Mouse (Mus musculus) neutrophil, adult 5-6 weeks (primary cell): ENCODE data around the gene Odf2l. TPM values are rescaled to one million over a fixed set of nuclear protein-coding genes. Genes with fewer than 3 reads are reported as not detected.

Experiments
- ATAC-seq: fragments of 151-379, 151-347 bp; 2 replicates; pipeline ENCODE4 v1.8.0; 2017; ENCODE audit warnings: mild to moderate bottlenecking, moderate TSS enrichment; ENCODE audit not compliant: insufficient number of reproducible peaks, poor library complexity, low FRiP score, severe bottlenecking; ENCODE audit errors: extremely low read depth
- total RNA-seq: library from RNA; stranded (forward); fragments of 200-1000 nt; gene quantifications from 2 replicates; pipeline ENCODE4 v1.2.3, GENCODE M21; 2017

Gene Odf2l
- total RNA-seq, 1 experiment from 2014 or later: 22.7 TPM

GRCm38 (mm10) chr3:145129356-145129755 lies 11.0 kb downstream of the Odf2l start:
- no peak for ATAC-seq

DNA sequence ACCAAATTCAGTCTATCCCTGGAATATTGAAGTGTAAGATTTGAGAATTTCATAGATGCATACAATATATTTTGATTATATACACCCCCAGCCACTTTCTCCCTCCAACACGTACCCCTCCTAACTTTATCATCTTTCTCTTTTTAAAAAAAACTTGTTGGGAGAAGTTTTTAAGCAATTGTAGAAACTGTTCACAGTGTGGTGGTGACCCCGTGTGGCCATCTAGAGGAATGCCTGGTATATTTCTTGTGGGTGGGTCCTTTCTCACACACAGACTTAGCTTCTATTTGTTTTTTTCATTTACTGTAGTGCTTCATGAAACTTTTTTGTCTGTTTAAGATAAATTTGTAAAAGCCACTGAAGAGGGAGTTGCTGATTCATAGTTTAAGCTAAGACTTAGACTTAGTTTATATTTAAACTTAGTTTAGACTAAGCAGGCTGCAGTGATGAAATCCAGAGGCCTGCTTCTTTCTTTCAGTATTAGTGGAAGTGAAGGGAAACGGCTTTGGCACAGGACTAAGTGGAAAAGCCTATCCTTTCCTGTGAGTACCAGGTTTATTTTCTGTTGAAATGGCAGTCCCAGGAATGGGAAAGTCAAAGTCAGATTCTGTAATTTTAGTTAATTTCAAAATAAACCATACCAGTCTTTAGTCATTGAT lies 13.0 kb downstream of the Odf2l start:
- peak; percentile 71; the same call in 1 of the 2 replicates for ATAC-seq

- no peak for ATAC-seq
Observed at GRCm38 (mm10) chr3:145140236-145140635, 21.8 kb downstream of the Odf2l start.

GRCm38 (mm10) chr3:145142925-145143324 lies 24.5 kb downstream of the Odf2l start:
- ATAC-seq: no peak

DNA sequence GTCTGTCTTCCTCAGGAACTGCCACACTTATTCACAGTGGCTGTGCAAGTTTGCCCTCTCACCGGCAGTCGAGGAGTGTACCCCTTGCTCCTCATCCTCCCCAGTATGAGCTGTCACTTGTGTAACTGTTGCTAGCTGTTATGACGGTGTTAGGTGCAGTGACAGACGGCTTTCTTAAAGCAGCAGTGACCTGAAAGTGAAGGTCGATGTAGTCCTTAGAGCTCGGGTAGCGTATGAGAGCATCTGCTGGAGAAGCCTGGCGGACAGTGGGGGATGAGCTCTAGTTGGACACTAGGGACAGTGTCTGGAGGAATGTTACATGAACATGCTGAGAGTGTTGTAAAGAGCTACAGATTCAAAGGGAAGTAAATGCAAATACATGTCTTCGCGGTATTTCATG lies 25.5 kb downstream of the Odf2l start:
- no peak for ATAC-seq

GRCm38 (mm10) chr3:145146871-145147270 lies 28.5 kb downstream of the Odf2l start:
- ATAC-seq: no peak

DNA sequence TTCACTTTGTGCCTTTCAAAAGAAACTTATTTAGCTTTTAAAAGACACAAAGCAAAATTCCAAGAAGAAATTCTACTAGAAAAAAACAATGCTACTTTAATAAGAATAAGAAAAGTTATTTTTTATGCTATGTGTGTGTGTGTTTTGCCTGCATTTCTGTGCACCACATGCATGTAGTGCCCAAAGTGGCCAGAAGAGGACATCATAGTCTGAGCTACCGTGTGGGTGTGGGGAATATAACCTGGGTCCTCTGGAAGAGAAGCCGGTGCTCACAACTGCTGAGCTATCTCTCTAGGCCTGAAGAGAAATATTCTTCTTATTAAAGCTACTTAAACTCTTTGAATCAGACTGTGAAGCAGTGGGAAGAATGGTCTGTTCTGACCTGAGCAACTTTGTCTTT lies 29.1 kb downstream of the Odf2l start:
- ATAC-seq: no peak

- no peak for ATAC-seq
Observed at GRCm38 (mm10) chr3:145147952-145148351, 29.6 kb downstream of the Odf2l start.

DNA sequence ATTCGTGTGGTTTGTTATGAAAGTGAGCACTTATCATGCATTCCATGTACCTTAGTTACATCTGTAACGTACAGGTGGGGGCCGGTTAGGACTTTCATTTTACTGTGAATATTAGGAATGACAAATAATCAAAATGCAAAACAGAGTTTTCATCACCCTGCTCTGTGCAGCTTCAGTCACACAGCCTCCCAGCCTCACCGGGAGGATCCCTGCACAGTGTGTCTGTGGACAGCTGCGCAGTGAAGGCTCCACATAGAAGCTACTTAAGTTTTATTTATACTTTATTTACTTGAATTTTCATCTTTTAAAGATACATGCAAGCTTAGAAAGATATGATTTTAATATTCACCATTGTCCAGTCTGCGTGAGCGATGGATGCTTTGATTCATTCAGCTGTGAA lies 32.7 kb downstream of the Odf2l start:
- ATAC-seq: no peak

GRCm38 (mm10) chr3:145151933-145152332 lies 33.5 kb downstream of the Odf2l start:
- no peak for ATAC-seq

- ATAC-seq: no peak
Observed at GRCm38 (mm10) chr3:145156883-145157282, 38.5 kb downstream of the Odf2l start.

DNA sequence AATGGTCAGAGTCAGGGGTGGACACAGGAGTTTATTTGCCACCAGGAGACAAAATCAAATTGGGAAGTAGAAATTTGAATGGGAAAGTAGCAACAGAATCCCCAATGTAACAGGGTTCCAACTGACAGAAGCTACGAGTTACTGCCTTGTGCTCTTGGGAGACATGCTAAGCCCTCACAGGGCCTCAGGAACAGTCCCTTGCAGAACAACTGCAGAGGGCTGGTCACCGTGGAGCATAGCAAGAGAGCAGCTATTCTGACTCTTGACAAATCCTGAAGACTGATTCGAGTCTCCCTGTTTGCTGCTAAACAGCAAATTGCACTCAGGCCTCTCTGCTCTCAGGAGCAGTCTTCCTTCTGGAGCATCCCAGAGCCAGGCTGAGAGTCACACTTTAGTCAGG lies 40.1 kb downstream of the Odf2l start:
- no peak for ATAC-seq

DNA sequence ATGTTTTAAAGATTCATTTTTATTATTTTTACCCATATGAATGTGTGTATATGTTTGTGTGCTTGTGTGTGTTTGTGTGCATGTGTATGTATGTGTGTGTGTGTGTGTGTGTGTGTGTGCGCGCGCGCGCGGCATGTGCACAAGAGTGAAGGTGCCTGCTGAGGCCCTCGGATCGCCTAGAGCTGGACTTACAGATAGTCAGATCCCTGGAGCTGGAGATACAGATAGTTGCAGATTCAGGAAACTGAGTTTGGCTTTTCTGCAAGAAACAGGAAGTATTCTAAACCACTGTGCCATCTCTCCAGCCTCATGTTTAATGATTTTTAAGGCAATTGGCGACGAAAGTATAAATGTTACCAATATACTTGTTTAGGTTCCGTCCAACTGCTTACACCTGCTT lies 48.4 kb downstream of the Odf2l start:
- no peak for ATAC-seq

GRCm38 (mm10) chr3:145167766-145168165 lies 49.4 kb downstream of the Odf2l start:
- no peak for ATAC-seq

- no peak for ATAC-seq
Observed at GRCm38 (mm10) chr3:145168844-145169696, 50.7 kb downstream of the Odf2l start.

- no peak for ATAC-seq
Observed at GRCm38 (mm10) chr3:145170028-145170427, 51.6 kb downstream of the Odf2l start.

- ATAC-seq: no peak
Observed at GRCm38 (mm10) chr3:145170604-145171389, 52.4 kb downstream of the Odf2l start.

- ATAC-seq: no peak
Observed at GRCm38 (mm10) chr3:145171390-145172060, 53.1 kb downstream of the Odf2l start.

DNA sequence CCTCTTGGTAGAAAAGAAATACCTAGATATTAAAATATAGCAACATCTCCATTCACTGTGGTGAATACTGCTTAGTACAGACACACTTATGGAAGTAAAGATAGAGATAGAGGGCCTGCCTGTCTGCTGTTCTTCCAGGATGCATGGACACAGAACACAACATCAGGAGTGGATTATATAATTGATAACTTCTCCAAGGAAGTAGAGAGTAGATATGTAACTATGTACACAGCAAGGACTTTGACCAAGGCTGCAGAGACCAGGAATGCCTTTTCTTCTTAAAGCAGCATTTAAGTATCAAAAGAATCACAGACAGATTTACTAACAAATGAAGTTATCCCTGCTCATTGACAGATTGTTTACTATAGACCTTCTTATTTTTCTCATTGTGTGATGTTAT lies 66.3 kb downstream of the Odf2l start:
- ATAC-seq: no peak
